Mouse (Mus musculus): ENCODE measurements around the gene Tbc1d10c. TPM values are rescaled to one million over a fixed set of nuclear protein-coding genes. Genes with fewer than 3 reads are reported as not detected.

The Tbc1d10c gene
- polyA plus RNA-seq, 1 experiment from 2014 or later = 3.4 TPM

GRCm38 (mm10) chr19:4228891-4229290 is 37.8 kb upstream of the Tbc1d10c start:
- H3K4me2 ChIP-seq = no peak overlapping the region
- H3K27me3 ChIP-seq (replicated peaks; ENCODE audit: control insufficient read depth, insufficient read depth, low read length) = peaks cover 3% of the 10 kb centered on the region; the same call in 1 of the 2 replicates
- 76% methylated on average over 4 of the region's 4 CpGs for WGBS
- ATAC-seq (replicated peaks; ENCODE audit: low FRiP score) = no peak
- no peak overlapping the region for H3K27ac ChIP-seq (ENCODE audit: low read depth, low read length)
- H3K4me1 ChIP-seq (replicated peaks; ENCODE audit: control insufficient read depth, insufficient read depth, low read length) = peaks cover 4% of the 10 kb centered on the region
- H3K36me3 ChIP-seq (ENCODE audit: control insufficient read depth, insufficient read depth, low read length) = no peaks in the 10 kb centered on the region
- no peak overlapping the region for H3K9ac ChIP-seq (ENCODE audit: low read depth, low read length)
- H3K4me3 ChIP-seq (ENCODE audit: low read depth, low read length) = no peak overlapping the region
- no peak for DNase-seq (ENCODE audit: low spot score)
- no peaks in the 10 kb centered on the region for H3K9me3 ChIP-seq (ENCODE audit: control insufficient read depth, low read length)

GRCm38 (mm10) chr19:4227894-4228678 is 37.0 kb upstream of the Tbc1d10c start:
- Histone ChIP-seq H3K27me3 (replicated peaks; ENCODE audit: control insufficient read depth, insufficient read depth, low read length) (peaks cover 3% of the 10 kb centered on the region; the same call in 1 of the 2 replicates), H3K4me3 (ENCODE audit: low read depth, low read length) (no peak overlapping the region), H3K4me2 (no peak overlapping the region), H3K36me3 (ENCODE audit: control insufficient read depth, insufficient read depth, low read length) (no peaks in the 10 kb centered on the region), H3K27ac (ENCODE audit: low read depth, low read length) (no peak overlapping the region), H3K9ac (ENCODE audit: low read depth, low read length) (no peak overlapping the region), H3K9me3 (ENCODE audit: control insufficient read depth, low read length) (no peaks in the 10 kb centered on the region), H3K4me1 (replicated peaks; ENCODE audit: control insufficient read depth, insufficient read depth, low read length) (peaks cover 4% of the 10 kb centered on the region)
- ATAC-seq (replicated peaks; ENCODE audit: low FRiP score) (no peak), DNase-seq (ENCODE audit: low spot score) (no peak)
- WGBS = 10% methylated on average over 8 of the region's 8 CpGs

- Histone ChIP-seq H3K9me3 (ENCODE audit: control insufficient read depth, low read length) (no peaks in the 10 kb centered on the region), H3K4me2 (no peak overlapping the region), H3K4me1 (replicated peaks; ENCODE audit: control insufficient read depth, insufficient read depth, low read length) (peaks cover 6% of the 10 kb centered on the region), H3K4me3 (ENCODE audit: low read depth, low read length) (no peak overlapping the region), H3K27ac (ENCODE audit: low read depth, low read length) (no peak overlapping the region), H3K27me3 (replicated peaks; ENCODE audit: control insufficient read depth, insufficient read depth, low read length) (peaks cover 3% of the 10 kb centered on the region; the same call in 1 of the 2 replicates), H3K36me3 (ENCODE audit: control insufficient read depth, insufficient read depth, low read length) (no peaks in the 10 kb centered on the region), H3K9ac (ENCODE audit: low read depth, low read length) (no peak overlapping the region)
- WGBS = 61% methylated on average over 5 of the region's 5 CpGs
- ATAC-seq (replicated peaks; ENCODE audit: low FRiP score) (no peak), DNase-seq (ENCODE audit: low spot score) (no peak)
These were observed 36.4 kb upstream of the Tbc1d10c start for GRCm38 (mm10) chr19:4227446-4227845.

- no peak overlapping the region for H3K4me3 ChIP-seq (ENCODE audit: low read depth, low read length)
- H3K4me2 ChIP-seq = no peak overlapping the region
- no peak overlapping the region for H3K27ac ChIP-seq (ENCODE audit: low read depth, low read length)
- no peak for ATAC-seq (replicated peaks; ENCODE audit: low FRiP score)
- no peaks in the 10 kb centered on the region for H3K9me3 ChIP-seq (ENCODE audit: control insufficient read depth, low read length)
- WGBS = 84% methylated on average over 7 of the region's 7 CpGs
- DNase-seq (ENCODE audit: low spot score) = no peak
- no peak overlapping the region for H3K9ac ChIP-seq (ENCODE audit: low read depth, low read length)
- peaks cover 12% of the 10 kb centered on the region for H3K4me1 ChIP-seq (replicated peaks; ENCODE audit: control insufficient read depth, insufficient read depth, low read length)
- H3K36me3 ChIP-seq (ENCODE audit: control insufficient read depth, insufficient read depth, low read length) = no peaks in the 10 kb centered on the region
- peaks cover 7% of the 10 kb centered on the region for H3K27me3 ChIP-seq (replicated peaks; ENCODE audit: control insufficient read depth, insufficient read depth, low read length)
These were observed 35.7 kb upstream of the Tbc1d10c start for GRCm38 (mm10) chr19:4226779-4227178.

GRCm38 (mm10) chr19:4222165-4222564 is 31.1 kb upstream of the Tbc1d10c start:
- Histone ChIP-seq H3K36me3 (ENCODE audit: control insufficient read depth, insufficient read depth, low read length) (no peaks in the 10 kb centered on the region), H3K9ac (ENCODE audit: low read depth, low read length) (no peak overlapping the region), H3K4me3 (ENCODE audit: low read depth, low read length) (no peak overlapping the region), H3K4me2 (no peak overlapping the region), H3K4me1 (replicated peaks; ENCODE audit: control insufficient read depth, insufficient read depth, low read length) (peaks cover 32% of the 10 kb centered on the region), H3K27ac (ENCODE audit: low read depth, low read length) (no peak overlapping the region; the same call in 1 of the 2 replicates), H3K27me3 (replicated peaks; ENCODE audit: control insufficient read depth, insufficient read depth, low read length) (peaks cover 21% of the 10 kb centered on the region), H3K9me3 (ENCODE audit: control insufficient read depth, low read length) (no peaks in the 10 kb centered on the region)
- WGBS = 65% methylated on average over 11 of the region's 11 CpGs
- DNase-seq (ENCODE audit: low spot score) (no peak), ATAC-seq (replicated peaks; ENCODE audit: low FRiP score) (no peak)

GRCm38 (mm10) chr19:4220957-4221743 is 30.1 kb upstream of the Tbc1d10c start:
- no peak overlapping the region for H3K4me3 ChIP-seq (ENCODE audit: low read depth, low read length)
- H3K9me3 ChIP-seq (ENCODE audit: control insufficient read depth, low read length) = no peaks in the 10 kb centered on the region
- H3K27me3 ChIP-seq (replicated peaks; ENCODE audit: control insufficient read depth, insufficient read depth, low read length) = peaks cover 28% of the 10 kb centered on the region

GRCm38 (mm10) chr19:4220416-4220815 is 29.3 kb upstream of the Tbc1d10c start:
- H3K4me1 ChIP-seq (replicated peaks; ENCODE audit: control insufficient read depth, insufficient read depth, low read length) = peaks cover 43% of the 10 kb centered on the region
- H3K4me3 ChIP-seq (ENCODE audit: low read depth, low read length) = no peak overlapping the region
- DNase-seq (ENCODE audit: low spot score) = no peak
- ATAC-seq (replicated peaks; ENCODE audit: low FRiP score) = peak; percentile 55; the same call in 1 of the 2 replicates
- H3K27me3 ChIP-seq (replicated peaks; ENCODE audit: control insufficient read depth, insufficient read depth, low read length) = peaks cover 35% of the 10 kb centered on the region
- H3K9me3 ChIP-seq (ENCODE audit: control insufficient read depth, low read length) = no peaks in the 10 kb centered on the region
- no peak overlapping the region; the same call in none of the 2 replicates for H3K27ac ChIP-seq (ENCODE audit: low read depth, low read length)
- WGBS = 53% methylated on average over 4 of the region's 4 CpGs
- H3K9ac ChIP-seq (ENCODE audit: low read depth, low read length) = peak overlapping the region; percentile 23
- no peaks in the 10 kb centered on the region for H3K36me3 ChIP-seq (ENCODE audit: control insufficient read depth, insufficient read depth, low read length)
- H3K4me2 ChIP-seq = peak overlapping the region; percentile 21

More at GRCm38 (mm10) chr19:4220957-4221743, 30.1 kb upstream of the Tbc1d10c start:
- Histone ChIP-seq H3K27ac (ENCODE audit: low read depth, low read length) (peak overlapping the region; percentile 65), H3K4me2 (peak overlapping the region; percentile 21), H3K36me3 (ENCODE audit: control insufficient read depth, insufficient read depth, low read length) (no peaks in the 10 kb centered on the region), H3K9ac (ENCODE audit: low read depth, low read length) (peak overlapping the region; percentile 32; the same call in 1 of the 2 replicates), H3K4me1 (replicated peaks; ENCODE audit: control insufficient read depth, insufficient read depth, low read length) (peaks cover 38% of the 10 kb centered on the region)
- WGBS = 32% methylated on average over 14 of the region's 14 CpGs
- ATAC-seq (replicated peaks; ENCODE audit: low FRiP score) = no peak
- DNase-seq (ENCODE audit: low spot score) = no peak

- H3K4me3 ChIP-seq (ENCODE audit: low read depth, low read length) = no peak overlapping the region
- peaks cover 48% of the 10 kb centered on the region for H3K4me1 ChIP-seq (replicated peaks; ENCODE audit: control insufficient read depth, insufficient read depth, low read length)
- no peaks in the 10 kb centered on the region for H3K36me3 ChIP-seq (ENCODE audit: control insufficient read depth, insufficient read depth, low read length)
- no peak for ATAC-seq (replicated peaks; ENCODE audit: low FRiP score)
- no peaks in the 10 kb centered on the region for H3K9me3 ChIP-seq (ENCODE audit: control insufficient read depth, low read length)
- WGBS = 82% methylated on average over 6 of the region's 6 CpGs
- no peak for DNase-seq (ENCODE audit: low spot score)
- H3K9ac ChIP-seq (ENCODE audit: low read depth, low read length) = peak overlapping the region; percentile 23; the same call in 1 of the 2 replicates
- peaks cover 40% of the 10 kb centered on the region for H3K27me3 ChIP-seq (replicated peaks; ENCODE audit: control insufficient read depth, insufficient read depth, low read length)
- H3K4me2 ChIP-seq = no peak overlapping the region
- no peak overlapping the region for H3K27ac ChIP-seq (ENCODE audit: low read depth, low read length)
These were observed 28.9 kb upstream of the Tbc1d10c start for GRCm38 (mm10) chr19:4219943-4220342.

Data from liver, embryonic 11.5 days (tissue).